Mouse (Mus musculus): ENCODE data around the gene Pacrg.

DNA sequence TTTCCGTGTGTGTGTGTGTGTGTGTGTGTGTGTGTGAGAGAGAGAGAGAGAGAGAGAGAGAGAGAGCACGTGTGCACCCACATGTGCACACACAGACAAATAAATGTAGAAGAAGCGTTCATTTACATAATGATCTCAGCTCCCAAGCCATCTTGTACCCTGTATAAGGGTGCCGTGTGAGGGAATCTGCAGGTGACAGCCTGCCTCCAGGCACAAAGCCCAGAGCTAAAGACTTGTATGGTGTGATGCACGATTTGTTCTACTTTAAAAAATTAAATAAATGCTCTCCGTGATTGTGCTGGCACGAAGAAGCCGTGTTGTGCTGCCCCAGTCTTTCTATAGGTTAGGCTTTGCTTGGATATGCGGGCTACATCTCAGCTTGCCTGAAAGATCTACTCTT, 426.2 kb downstream of the Pacrg start:
- no peak for TF ChIP-seq ELF1 (IDR thresholded peaks at IDR 0.05; ENCODE audit: low read depth, low read length)
- TF ChIP-seq GABPA (IDR thresholded peaks at IDR 0.05; ENCODE audit: low read depth, low read length) = no peak
- no peak for TF ChIP-seq CTCF (IDR thresholded peaks at IDR 0.05 in 2 of 3, conservative IDR thresholded peaks at IDR 0.05 in 1 of 3; ENCODE audit: control insufficient read depth in 1 of 3, insufficient read depth in 1 of 3, low read depth in 2 of 3, low read length in 3 of 3, poor library complexity in 1 of 3, severe bottlenecking in 1 of 3)
- TF ChIP-seq EP300 (IDR thresholded peaks at IDR 0.05; ENCODE audit: low read depth in 1 of 2, low read length in 2 of 2) = no peak
- no peak for TF ChIP-seq RCOR1 (IDR thresholded peaks at IDR 0.05; ENCODE audit: low read depth, low read length)
- no peak for TF ChIP-seq NRF1 (IDR thresholded peaks at IDR 0.05; ENCODE audit: insufficient read depth, low read depth, low read length, poor library complexity, severe bottlenecking)
- no peak for TF ChIP-seq UBTF (IDR thresholded peaks at IDR 0.05; ENCODE audit: borderline replicate concordance, insufficient read depth, low read depth, low read length)
- no peak for TF ChIP-seq JUND (IDR thresholded peaks at IDR 0.05; ENCODE audit: low read depth, low read length)
- TF ChIP-seq POLR2A (IDR thresholded peaks at IDR 0.05; ENCODE audit: control insufficient read depth in 1 of 2, insufficient read depth in 1 of 2, low read depth in 1 of 2, low read length in 2 of 2, poor library complexity in 1 of 2) = no peak
- no peak for TF ChIP-seq POLR2AphosphoS5 (IDR thresholded peaks at IDR 0.05; ENCODE audit: borderline replicate concordance, low read depth, low read length)
- no peak for TF ChIP-seq CHD2 (IDR thresholded peaks at IDR 0.05; ENCODE audit: low read length)
- no peak for TF ChIP-seq MAZ (IDR thresholded peaks at IDR 0.05; ENCODE audit: low read depth, low read length)
- no peak for TF ChIP-seq MAX (IDR thresholded peaks at IDR 0.05; ENCODE audit: low read length)

Measured in MEL (cell line).